Mouse (Mus musculus) kidney, adult 2 months (tissue): ENCODE results near the gene Pigh.

ENCODE experiments used
- CTCF ChIP-seq: fragments of 200-500 bp; conservative IDR thresholded peaks from 2 replicates; pipeline ENCODE4 v1.5.1; 2011; ENCODE audit warnings: low read depth, mild to moderate bottlenecking, control low read depth, low read length, moderate library complexity, mixed read lengths; ENCODE audit not compliant: insufficient read depth, insufficient read length
- POLR2A ChIP-seq: fragments of 200-500 bp; IDR thresholded peaks from one replicate; pipeline ENCODE4 v1.6.1; 2011; ENCODE audit warnings: low read depth, low read length, control low read depth

GRCm38 (mm10) chr12:79103773-79104172 lies 14.3 kb upstream of the Pigh start:
- TF ChIP-seq CTCF (no peak), POLR2A (no peak)
